Mouse (Mus musculus) layer of hippocampus, adult 2 months (tissue): ENCODE results near the gene Rhox3a2. TPM values are rescaled to one million over a fixed set of nuclear protein-coding genes. Genes with fewer than 3 reads are reported as not detected.
"Not testable (repeated sequence)": the region's sequence is repeated elsewhere in the genome, so short reads cannot be mapped to it uniquely, and the experiment has no call there.

Experiments used
- DNase-seq, 2 experiments: peaks; one replicate each; pipeline ENCODE4 v3.0.0; 2022; ENCODE audit warnings: low spot score in 2 of 2
- H3K27ac ChIP-seq: fragments of 200-600 bp; 2 replicates; pipeline ENCODE4 v1.8.1; 2022
- H3K4me3 ChIP-seq: fragments of 200-600 bp; 2 replicates; pipeline ENCODE4 v1.8.1; 2022; ENCODE audit warnings: mild to moderate bottlenecking
- long read RNA-seq, 2 experiments: library from polyadenylated mRNA; stranded (forward); transcript quantifications; one replicate each; pipeline ENCODE4 v2.0.0; 2021; ENCODE audit warnings: borderline mapping rate in 2 of 2
- total RNA-seq, 2 experiments: library from RNA; stranded (reverse); gene quantifications; 2 replicates each; pipeline ENCODE4 v1.2.3; 2021

The Rhox3a2 gene
- total RNA-seq = not detected
- long read RNA-seq, experiment 1 = 0 reads
- long read RNA-seq, experiment 2 = 0 reads

DNA sequence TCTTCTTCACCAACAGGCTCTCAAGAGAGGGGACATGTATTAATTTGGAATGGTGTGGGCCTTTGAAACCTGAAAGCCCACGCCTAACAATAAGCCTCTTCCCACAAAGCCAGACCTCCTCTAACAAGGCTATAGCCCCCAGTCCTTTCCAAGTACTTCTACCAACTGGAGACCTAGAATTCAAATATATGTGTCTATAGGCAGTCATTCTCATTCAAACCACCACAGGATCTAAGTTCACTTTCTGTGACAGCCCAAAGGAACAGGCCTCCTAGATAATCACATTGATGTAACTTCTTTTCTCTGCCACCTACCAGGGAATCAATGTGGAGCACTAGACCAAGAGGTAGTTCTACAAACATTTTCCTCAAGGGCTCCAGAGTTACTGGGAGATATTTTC, at the start of gene Rhox3a2:
Gene Rhox3a2, plus strand, starts transcription at position 301 of the 400 bp plus-strand sequence.
- not testable (repeated sequence) for DNase-seq, H3K27ac ChIP-seq, H3K4me3 ChIP-seq

DNA sequence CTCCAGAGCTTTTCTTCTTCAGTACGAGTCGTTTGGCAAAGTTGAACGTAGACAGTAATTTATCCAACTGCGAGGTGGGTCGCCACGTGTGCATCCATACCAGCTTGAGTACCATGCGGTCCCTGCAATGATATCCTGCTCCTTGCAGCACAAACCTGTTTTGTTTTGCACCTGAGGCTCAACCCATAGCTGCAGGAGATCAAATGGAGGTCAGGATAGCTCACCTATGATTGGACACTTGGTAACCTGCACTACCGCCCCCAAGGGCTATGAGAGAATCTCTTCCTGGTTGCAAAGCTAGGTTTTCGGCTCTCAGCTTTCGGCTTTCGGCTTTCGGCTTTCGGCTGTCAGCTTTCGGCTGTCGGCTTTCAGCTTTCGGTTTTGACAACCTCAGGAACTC, 10.7 kb downstream of the Rhox3a2 start, which contains the start of gene Rhox4a2:
Gene Rhox4a2, plus strand, starts transcription at position 301 of the 400 bp plus-strand sequence.
- not testable (repeated sequence) for DNase-seq, H3K4me3 ChIP-seq, H3K27ac ChIP-seq

DNA sequence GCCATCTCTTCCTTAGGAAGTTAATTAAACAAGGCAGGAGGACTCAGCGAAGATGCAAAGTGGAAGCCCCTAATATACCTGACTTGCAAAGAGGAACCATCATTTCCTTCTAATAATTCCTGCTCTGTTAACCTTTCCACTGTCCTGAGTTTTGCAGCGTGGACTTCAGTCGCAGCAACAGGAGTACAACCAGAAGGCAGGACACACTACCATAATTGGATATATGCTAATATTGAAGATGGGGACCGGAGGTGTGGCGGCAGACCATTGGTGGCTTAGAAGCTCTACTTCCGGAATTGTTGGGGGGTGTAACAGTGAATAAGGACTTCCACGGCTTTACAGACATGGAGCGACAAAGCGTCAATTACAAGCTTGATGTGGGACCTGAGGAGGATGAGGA, 31.9 kb downstream of the Rhox3a2 start, which contains the start of gene Rhox2b:
Gene Rhox2b, plus strand, starts transcription at position 301 of the 400 bp plus-strand sequence.
- DNase-seq, H3K27ac ChIP-seq, H3K4me3 ChIP-seq: not testable (repeated sequence)

DNA sequence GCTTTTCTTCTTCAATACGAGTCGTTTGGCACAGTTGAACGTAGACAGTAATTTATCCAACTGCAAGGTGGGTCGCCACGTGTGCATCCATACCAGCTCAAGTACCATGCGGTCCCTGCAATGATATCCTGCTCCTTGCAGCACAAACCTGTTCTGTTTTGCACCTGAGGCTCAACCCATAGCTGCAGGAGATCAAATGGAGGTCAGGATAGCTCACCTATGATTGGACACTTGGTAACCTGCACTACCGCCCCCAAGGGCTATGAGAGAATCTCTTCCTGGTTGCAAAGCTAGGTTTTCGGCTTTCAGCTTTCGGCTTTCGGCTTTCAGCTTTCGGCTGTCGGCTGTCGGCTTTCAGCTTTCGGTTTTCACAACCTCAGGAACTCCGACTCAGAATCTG, 52.4 kb downstream of the Rhox3a2 start, which contains the start of gene Rhox4b:
Gene Rhox4b, plus strand, starts transcription at position 301 of the 400 bp plus-strand sequence.
- H3K4me3 ChIP-seq, H3K27ac ChIP-seq, DNase-seq: not testable (repeated sequence)

Other genes starting within 250 kb of the Rhox3a2 start
- gene Akap14, start 211.2 kb upstream of the Rhox3a2 start, total RNA-seq = under 1 TPM in 1 of 2 experiments, not detected in 1; 0.26 TPM
- gene Ndufa1, start 188.9 kb upstream of the Rhox3a2 start, total RNA-seq = 100 to 1,000 TPM; 200 to 205 TPM
- gene Rnf113a1, start 188.8 kb upstream of the Rhox3a2 start, total RNA-seq = 1 to 10 TPM; 7.9 to 9.4 TPM
- gene Gm9, start 169.0 kb upstream of the Rhox3a2 start, total RNA-seq = not detected
- not detected for gene Rhox1, start 157.8 kb upstream of the Rhox3a2 start, total RNA-seq
- not detected for gene Rhox2a, start 135.1 kb upstream of the Rhox3a2 start, total RNA-seq
- gene Rhox3a, start 130.1 kb upstream of the Rhox3a2 start, total RNA-seq = not detected
- gene Rhox4a, start 114.7 kb upstream of the Rhox3a2 start, total RNA-seq = not detected
- not detected for gene Rhox4a2, start 10.8 kb downstream of the Rhox3a2 start, total RNA-seq
- gene Rhox2b, start 32.0 kb downstream of the Rhox3a2 start, total RNA-seq = not detected
- not detected for gene Rhox4b, start 52.5 kb downstream of the Rhox3a2 start, total RNA-seq
- not detected for gene Rhox2c, start 73.7 kb downstream of the Rhox3a2 start, total RNA-seq
- gene Rhox3c, start 78.6 kb downstream of the Rhox3a2 start, total RNA-seq = not detected
- gene Rhox4c, start 100.3 kb downstream of the Rhox3a2 start, total RNA-seq = not detected
- not detected for gene Rhox2d, start 113.4 kb downstream of the Rhox3a2 start, total RNA-seq
- gene Rhox4d, start 134.3 kb downstream of the Rhox3a2 start, total RNA-seq = not detected
- not detected for gene Rhox2e, start 150.4 kb downstream of the Rhox3a2 start, total RNA-seq
- not detected for gene Rhox3e, start 162.0 kb downstream of the Rhox3a2 start, total RNA-seq
- gene Rhox4e, start 177.4 kb downstream of the Rhox3a2 start, total RNA-seq = not detected
- gene Rhox2f, start 191.4 kb downstream of the Rhox3a2 start, total RNA-seq = not detected
- gene Rhox3f, start 201.0 kb downstream of the Rhox3a2 start, total RNA-seq = not detected
- gene Rhox4f, start 227.7 kb downstream of the Rhox3a2 start, total RNA-seq = not detected
- not detected for gene Rhox3g, start 248.6 kb downstream of the Rhox3a2 start, total RNA-seq